Mouse (Mus musculus) frontal cortex, postnatal 10 days (tissue): ENCODE results near the gene Camkv.

Experiments
- DNase-seq, 2 experiments: peaks; one replicate each; pipeline ENCODE4 v3.0.0; 2022; ENCODE audit warnings: low spot score in 2 of 2, mixed read lengths in 1 of 2

Gene Camkv

GRCm38 (mm10) chr9:107961881-107962280 lies 26.4 kb downstream of the Camkv start:
- DNase-seq, result peak; percentile 65 to 72

GRCm38 (mm10) chr9:107962916-107963315 lies 27.4 kb downstream of the Camkv start:
- DNase-seq, result no peak

DNA sequence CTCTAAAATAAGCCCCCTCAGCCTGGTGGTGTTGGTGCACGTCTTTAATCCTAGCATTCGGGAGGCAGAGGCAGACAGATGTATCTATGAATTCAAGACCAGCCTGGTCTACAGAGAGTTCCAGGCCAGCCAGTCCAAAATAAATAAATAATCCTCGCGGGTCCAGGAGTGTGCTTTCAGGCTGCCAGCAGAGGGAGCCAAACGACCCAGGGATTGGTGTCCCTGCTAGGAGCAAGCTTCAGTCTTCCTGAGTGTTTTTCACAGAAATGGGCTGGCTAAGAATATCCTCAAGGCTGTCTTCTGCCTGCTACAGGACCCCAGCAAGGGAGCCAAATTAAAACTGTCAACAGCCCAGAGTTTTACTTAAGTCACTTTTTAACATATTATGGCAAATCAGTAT lies 28.2 kb downstream of the Camkv start:
- DNase-seq, result peak; percentile 44 to 72

DNA sequence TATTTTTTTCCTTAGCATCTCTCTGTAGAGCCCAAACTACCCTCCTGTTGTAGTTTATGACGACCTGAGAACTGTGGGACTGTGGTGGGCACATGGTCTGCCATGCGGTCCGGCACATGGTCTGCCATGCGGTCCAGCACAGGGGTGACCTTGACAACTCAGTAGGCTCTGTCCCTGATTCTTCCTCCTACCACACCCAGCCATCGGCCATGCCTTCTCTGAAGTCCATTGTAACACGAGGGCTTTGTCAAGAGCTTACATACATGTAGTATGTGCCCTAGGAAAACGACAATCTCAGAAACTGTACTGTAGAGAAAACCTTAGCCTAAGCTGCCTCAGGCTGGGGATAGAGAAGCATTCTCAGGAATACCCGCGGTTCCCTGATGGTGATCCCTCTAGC lies 29.2 kb downstream of the Camkv start:
- no peak for DNase-seq

DNA sequence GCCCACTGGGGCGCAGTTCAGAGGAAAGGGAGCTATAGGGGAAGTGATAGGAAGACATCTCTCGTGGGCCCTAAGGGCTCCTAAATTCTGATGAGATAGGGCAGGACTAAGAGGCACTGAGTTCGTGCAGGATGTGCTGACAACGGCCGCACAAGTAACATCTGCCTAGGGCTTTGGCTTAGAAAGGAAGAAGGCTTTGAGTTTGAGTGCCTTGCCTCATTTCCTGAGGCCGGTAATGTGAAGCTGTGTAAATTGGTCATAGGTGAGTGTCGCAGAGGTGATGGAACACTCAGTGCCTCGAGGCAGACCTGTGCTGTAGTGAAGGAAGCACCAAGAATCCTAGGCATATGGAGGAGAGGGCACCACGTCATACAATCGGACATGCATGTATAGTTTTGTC lies 31.2 kb downstream of the Camkv start:
- DNase-seq, result no peak

DNA sequence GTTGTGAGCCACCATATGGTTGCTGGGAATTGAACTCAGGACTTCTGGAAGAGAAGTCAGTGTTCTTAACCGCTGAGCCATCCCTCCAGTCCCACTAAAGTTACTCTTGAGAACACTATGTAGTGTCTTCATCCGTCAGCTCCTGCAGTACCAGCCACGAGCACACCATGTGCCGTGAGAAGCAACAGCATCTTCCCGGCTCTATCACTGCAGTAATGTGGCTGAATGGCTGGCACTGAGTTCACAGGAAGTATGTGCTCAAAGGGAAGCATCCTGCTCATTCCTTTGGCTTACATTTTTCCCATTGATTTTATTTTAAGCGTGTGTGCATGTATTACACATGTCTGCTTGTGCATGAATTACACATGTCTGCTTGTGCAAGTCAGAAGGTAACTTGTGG lies 32.0 kb downstream of the Camkv start:
- DNase-seq, result no peak

GRCm38 (mm10) chr9:107968531-107968930 lies 33.1 kb downstream of the Camkv start:
- no peak for DNase-seq

- DNase-seq, result no peak
Measured at GRCm38 (mm10) chr9:107970311-107970710, 34.8 kb downstream of the Camkv start.

DNA sequence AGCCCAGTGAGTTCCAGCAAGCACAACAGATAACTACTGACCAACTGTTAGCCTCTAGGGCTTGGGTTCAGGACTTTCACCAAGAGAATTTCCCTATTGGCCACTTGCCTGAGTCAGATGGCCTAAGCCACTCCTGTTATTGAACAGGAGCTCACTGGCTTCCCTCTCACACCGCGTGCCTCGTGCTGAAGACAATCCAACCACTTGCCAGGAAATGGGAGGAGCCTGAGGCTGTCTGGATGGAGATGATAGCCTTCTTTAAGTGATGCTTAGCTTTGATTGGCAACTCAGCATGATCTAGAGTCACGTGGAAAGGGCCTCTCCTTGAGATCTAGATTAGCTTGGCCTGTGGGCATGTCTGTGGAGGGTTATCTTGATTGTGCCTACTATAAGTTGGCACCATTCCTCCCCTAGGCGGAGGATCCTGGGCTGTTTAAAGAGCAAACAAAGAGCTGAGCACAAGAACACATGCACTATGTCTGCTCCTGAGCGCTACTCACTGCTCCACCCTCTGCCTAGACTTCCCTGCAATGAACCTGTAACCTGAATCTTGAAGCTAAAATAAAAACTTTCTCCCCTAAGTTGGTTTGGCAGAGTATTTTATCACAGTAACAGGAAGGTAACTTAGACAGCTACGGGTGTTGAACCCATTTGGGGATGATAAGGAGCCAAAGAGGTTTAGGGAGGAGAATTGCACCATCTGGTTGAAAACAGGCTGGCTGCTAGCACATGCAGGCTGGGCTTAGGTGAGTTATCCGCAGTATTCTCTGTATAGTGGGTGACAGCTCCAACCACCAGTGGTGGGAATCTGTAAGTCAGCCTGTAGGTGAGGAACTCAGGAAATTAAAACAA lies 36.4 kb downstream of the Camkv start:
- no peak for DNase-seq

GRCm38 (mm10) chr9:107974491-107975171 lies 39.2 kb downstream of the Camkv start:
- no peak for DNase-seq

GRCm38 (mm10) chr9:107975399-107976386 lies 40.2 kb downstream of the Camkv start, which contains the start of gene Uba7:
Gene Uba7, plus strand, starts transcription at chr9:107975505.
- DNase-seq, result no peak

GRCm38 (mm10) chr9:107978815-107979214 lies 43.3 kb downstream of the Camkv start:
- no peak for DNase-seq

DNA sequence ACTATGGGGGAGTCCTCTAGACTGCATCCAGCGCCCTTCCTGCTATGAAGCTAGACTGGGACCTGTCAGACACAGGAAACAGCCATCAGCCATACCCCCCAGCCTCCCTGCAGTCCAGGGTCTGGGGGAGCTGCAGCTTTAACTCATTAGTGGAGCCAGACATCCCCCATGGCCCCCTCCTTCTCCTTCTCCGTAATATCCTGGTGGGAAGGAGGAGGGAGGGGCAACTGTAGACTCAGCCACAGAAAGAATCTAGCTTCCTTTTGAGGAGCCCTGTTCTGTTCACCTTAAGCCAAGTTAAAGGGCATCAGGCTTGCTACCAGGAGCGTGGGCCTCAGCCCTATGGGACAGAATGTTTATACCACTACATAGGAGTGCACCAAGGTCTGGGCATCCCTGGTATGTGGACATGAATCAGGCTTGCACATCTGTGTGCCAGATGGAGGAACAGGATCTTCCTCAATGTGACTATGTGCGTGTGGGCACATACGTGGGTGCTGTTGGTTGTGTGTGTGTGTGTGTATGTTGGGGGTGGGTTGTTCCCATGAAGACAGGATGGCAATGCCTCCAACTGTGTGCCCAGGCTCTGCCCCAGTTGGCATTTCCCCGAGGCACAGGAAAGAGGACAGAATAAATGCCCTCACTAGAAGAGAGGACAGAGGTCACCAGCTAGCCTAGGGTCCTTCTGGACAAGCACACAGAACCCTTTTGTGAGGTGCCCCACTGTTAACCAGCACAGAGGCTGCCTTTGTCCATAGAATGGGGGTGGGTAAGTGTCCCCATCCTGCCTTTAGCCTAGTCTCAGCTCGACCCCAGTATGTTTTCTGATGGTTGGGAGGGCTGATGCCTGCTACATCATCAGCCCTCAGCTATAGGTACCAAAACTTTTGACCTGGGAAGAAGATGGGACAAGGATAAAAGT lies 46.5 kb downstream of the Camkv start:
- DNase-seq, result no peak

GRCm38 (mm10) chr9:107982681-107983346 lies 47.3 kb downstream of the Camkv start, which contains the start of gene Gm20661:
Gene Gm20661, plus strand, starts transcription at chr9:107983058.
- peak; percentile 52 to 61 for DNase-seq

DNA sequence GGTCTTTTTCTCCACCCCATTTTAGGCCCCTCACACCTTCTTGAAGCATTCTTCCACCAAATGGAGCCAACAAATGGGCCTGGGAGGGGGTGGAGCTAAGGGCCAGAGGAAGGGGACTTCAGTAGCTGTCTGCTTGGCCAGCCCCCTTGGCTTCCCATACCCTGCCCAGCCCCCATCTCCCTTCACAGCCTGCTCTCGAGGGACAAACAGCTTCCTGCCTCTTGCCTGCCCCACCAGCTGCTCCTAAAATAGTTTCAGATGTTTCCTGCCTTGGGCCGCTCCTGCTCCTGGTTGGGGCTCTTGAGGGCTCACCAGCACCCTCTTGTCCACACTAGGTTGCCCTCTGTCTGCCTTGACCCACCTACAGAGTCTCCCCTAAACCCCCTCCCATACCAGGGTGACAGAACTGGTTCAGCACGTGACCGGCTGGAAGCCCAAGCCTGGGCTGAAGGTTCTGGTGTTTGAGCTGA lies 48.0 kb downstream of the Camkv start:
- peak; percentile 62 to 79 for DNase-seq

- no peak for DNase-seq
Measured at GRCm38 (mm10) chr9:107984052-107984753, 48.7 kb downstream of the Camkv start.

GRCm38 (mm10) chr9:107984754-107985055 lies 49.2 kb downstream of the Camkv start:
- DNase-seq, result no peak

DNA sequence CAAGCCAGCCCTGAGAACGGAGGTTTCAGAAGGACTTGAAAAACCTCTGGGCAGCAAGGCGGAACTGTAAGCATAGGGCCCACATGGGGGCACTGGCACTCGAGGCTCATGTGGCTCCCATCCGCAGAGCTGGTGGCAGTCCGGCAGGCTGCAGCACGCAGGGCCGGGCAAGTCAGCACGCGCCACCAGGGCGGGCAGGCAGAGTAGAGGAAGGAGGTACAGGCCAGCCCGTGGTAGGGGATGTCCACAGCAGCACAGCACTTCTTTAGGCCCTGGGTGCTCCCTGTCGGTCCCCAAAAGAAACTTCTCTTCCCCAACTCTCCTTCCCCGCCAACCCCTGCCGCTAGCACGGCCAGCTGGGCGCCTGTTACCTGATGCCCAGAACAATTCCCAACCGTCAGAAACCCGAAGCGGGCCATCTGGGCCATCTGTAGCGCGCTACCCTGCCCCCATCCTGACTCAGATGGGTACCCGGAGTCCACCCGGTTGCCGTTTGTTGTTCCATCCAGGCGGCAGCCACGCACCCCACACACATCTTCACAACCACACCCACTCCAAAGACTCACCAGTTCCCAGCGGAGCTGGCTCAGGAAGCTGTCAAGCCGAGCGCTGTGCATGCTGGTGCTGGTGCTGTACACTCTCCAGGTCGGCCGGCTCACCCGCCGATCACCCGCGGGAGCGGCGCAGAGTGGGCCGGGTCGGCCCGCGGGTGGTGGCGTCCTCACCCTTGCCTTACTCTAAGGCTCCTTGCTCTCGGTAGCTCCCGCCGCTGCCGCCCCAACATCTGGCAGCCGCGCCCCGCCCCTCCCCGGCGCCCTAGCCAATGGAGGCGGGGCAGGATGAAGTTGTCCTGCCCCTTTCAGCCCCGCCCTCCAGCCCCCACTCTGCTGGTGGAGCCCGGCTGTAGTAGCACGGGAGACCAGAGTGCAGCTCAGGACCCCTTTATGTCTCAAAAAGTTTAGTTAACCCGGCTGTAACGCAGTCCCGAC lies 50.0 kb downstream of the Camkv start, which contains the start of gene Inka1:
Inka1 (minus strand) TSS at position 749 of the 989 bp plus-strand sequence.
- peak; percentile 73 to 76 for DNase-seq
